Mouse (Mus musculus) kidney, postnatal 0 days (tissue): ENCODE results near the gene Nsmce4a. TPM values are rescaled to one million over a fixed set of nuclear protein-coding genes. Genes with fewer than 3 reads are reported as not detected.
A peak's percentile ranks its signal among the peaks of the same experiment; 100 is the strongest.

Experiments
- ATAC-seq: fragments of 200-750 bp; cut with Nextera tagmentation; replicated peaks from 2 replicates; pipeline ENCODE4 v1.8.0; 2017; ENCODE audit warnings: low read depth, moderate number of reproducible peaks, moderate TSS enrichment, moderate library complexity; ENCODE audit not compliant: low FRiP score
- DNase-seq: peaks from one replicate; pipeline ENCODE4 v3.0.0-alpha.2; 2016; ENCODE audit warnings: low spot score
- H3K27ac ChIP-seq: fragments of 300-500 bp; sonication (generic); 2 replicates; pipeline ENCODE4 v1.5.1; 2014; ENCODE audit warnings: mild to moderate bottlenecking
- H3K27me3 ChIP-seq: fragments of 300-500 bp; sonication (generic); 2 replicates; pipeline ENCODE4 v1.6.1; 2014; ENCODE audit warnings: low read length, mixed read lengths; ENCODE audit not compliant: insufficient read depth
- H3K36me3 ChIP-seq: fragments of 300-500 bp; sonication (generic); 2 replicates; pipeline ENCODE4 v1.6.1; 2014; ENCODE audit warnings: low read length, mixed read lengths; ENCODE audit not compliant: insufficient read depth
- H3K4me1 ChIP-seq: fragments of 300-500 bp; sonication (generic); replicated peaks from 2 replicates; pipeline ENCODE4 v1.6.1; 2014; ENCODE audit warnings: antibody characterized with exemption, low read length, mixed read lengths; ENCODE audit not compliant: insufficient read depth
- H3K4me2 ChIP-seq: fragments of 300-500 bp; sonication (generic); 2 replicates; pipeline ENCODE4 v1.6.1; 2014; ENCODE audit warnings: mild to moderate bottlenecking, low read length, moderate library complexity, mixed read lengths
- H3K4me3 ChIP-seq: fragments of 300-500 bp; sonication (generic); replicated peaks from 2 replicates; pipeline ENCODE4 v1.5.1; 2014; ENCODE audit warnings: low read depth, low read length
- H3K9ac ChIP-seq: fragments of 300-500 bp; sonication (generic); 2 replicates; pipeline ENCODE4 v1.6.1; 2014; ENCODE audit warnings: low read depth, low read length
- H3K9me3 ChIP-seq: fragments of 300-500 bp; sonication (generic); replicated peaks from 2 replicates; pipeline ENCODE4 v1.6.1; 2016; ENCODE audit warnings: low read length, inconsistent platforms, mixed read lengths
- CTCF ChIP-seq: IDR thresholded peaks from 2 replicates; pipeline ENCODE4 v1.5.1; 2016; ENCODE audit warnings: antibody characterized with exemption, low read depth, mild to moderate bottlenecking, moderate library complexity
- WGBS: fragments of 180-500 bp; shearing (Covaris S2); extraction: QIAGEN DNeasy Blood & Tissue Kit; methylation state at CpG from one replicate; pipeline ENCODE4 v1.1.7; 2014; 5-methylcytosine and 5-hydroxymethylcytosine counted together
- polyA plus RNA-seq: library from polyadenylated mRNA; unstranded; fragments of >200 nt; fragmentation: Nextera tagmentation; extraction: Ambion mirVana; gene quantifications from 2 replicates; pipeline ENCODE4 v1.2.1, GENCODE M21; 2015

Nsmce4a gene
- polyA plus RNA-seq, 1 experiment from 2014 or later = 179 TPM

DNA sequence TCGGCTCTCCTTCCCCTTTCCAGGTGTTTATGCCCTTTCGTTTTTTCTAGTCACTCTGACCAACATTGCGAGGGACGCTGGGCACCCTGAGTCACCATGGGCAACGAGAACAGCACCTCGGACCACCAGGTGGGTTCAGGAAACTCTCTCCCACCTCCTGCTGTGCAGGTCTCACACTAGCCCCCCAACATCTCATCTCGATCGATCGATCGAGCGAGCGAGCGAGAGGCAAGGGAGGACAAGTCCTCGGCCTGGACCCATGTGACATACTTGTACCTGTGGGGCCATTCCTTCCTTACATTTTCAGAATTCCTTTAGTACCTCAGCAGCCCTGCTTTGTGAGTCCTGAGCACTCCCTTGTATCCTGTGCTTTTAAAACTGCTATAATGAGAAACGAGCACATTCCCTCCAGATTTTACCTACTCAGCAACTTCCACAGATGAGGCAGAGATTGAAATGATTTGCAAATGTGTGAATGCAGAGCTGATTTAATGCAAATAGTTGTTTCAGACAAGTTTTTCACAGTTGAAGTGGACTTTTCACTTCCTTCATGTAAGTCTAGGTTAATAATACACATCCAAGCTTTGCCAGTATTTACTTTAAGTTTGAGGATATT is 4.6 kb upstream of the Nsmce4a start, which contains the start of gene Tacc2:
Gene Tacc2, plus strand, starts transcription at position 51 of the 616 bp plus-strand sequence.
- Histone ChIP-seq H3K27ac (peak within 1 kb of the TSS; percentile 63), H3K9ac (peak within 1 kb of the TSS; percentile 31; the same call in 1 of the 2 replicates), H3K9me3 (no peaks in the 10 kb centered on the region), H3K27me3 (no peaks in the 10 kb centered on the region), H3K36me3 (no peaks in the 10 kb centered on the region), H3K4me3 (0 out of 2 replicates have a peak within 1 kb of the TSS, but pooled peaks have one; percentile 6), H3K4me2 (peak within 1 kb of the TSS; percentile 44), H3K4me1 (0 out of 2 replicates have a peak, but pooled peaks cover 5% of the 10 kb centered on the region)
- DNase-seq (peak; percentile 28), ATAC-seq (no peak)
- no peak for TF ChIP-seq CTCF
- WGBS = 42% methylated on average over 15 of the region's 15 CpGs

GRCm38 (mm10) chr7:130576981-130577380 is 4.1 kb upstream of the Nsmce4a start:
- DNase-seq = no peak
- TF ChIP-seq CTCF = no peak
- Histone ChIP-seq H3K27me3 (no peaks in the 10 kb centered on the region), H3K9me3 (no peaks in the 10 kb centered on the region), H3K36me3 (no peaks in the 10 kb centered on the region), H3K4me1 (0 out of 2 replicates have a peak, but pooled peaks cover 5% of the 10 kb centered on the region), H3K4me2 (peak overlapping the region; percentile 44), H3K9ac (peak overlapping the region; percentile 31; the same call in 1 of the 2 replicates), H3K4me3 (0 out of 2 replicates have a peak overlapping the region, but pooled peaks have one; percentile 2), H3K27ac (peak overlapping the region; percentile 63)
- ATAC-seq = no peak
- WGBS = 23% methylated on average over 10 of the region's 10 CpGs

DNA sequence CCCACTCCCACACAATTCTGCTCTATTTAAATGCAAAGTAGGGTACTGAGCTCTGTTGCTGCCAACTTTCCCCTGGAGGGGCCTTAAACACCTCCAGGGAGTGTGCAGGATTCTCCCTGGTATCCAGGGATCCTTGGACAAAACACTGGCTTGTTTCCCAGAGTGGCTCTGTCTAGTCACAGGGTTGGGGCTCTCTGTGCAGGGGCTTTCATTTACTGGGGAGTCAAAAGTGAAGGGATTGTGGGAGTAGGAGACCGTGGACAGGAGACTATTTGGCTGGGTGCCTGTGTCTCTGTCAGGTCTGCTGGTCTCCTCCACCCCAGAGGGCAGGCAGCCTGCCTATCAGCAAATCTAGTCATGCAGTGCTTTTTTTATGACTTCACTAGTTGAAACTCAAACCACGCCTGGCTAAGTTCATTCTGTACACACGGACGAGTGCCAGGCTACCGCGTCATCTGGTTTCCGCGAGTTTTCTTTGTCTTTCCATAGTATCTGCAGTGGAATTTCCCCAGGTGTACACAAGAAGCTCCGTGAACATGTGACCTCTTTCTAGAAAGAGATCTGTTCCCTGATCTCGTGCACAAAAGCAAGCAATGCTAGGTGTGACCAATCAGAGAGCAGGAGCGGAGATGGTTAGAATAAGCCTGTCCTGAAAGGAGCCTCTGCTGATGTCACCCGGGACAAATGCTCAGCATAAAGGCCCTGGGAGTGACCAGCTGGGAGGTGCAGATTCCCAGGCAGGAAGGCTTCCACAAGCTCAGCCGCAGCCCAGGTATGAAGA is 1.5 kb upstream of the Nsmce4a start:
- Histone ChIP-seq H3K36me3 (no peaks in the 10 kb centered on the region), H3K9ac (no peak overlapping the region), H3K4me3 (no peak overlapping the region), H3K27ac (peak overlapping the region; percentile 80), H3K4me1 (0 out of 2 replicates have a peak, but pooled peaks cover 9% of the 10 kb centered on the region), H3K4me2 (peak overlapping the region; percentile 6), H3K9me3 (no peaks in the 10 kb centered on the region), H3K27me3 (no peaks in the 10 kb centered on the region)
- TF ChIP-seq CTCF = no peak
- 17% methylated on average over 13 of the region's 13 CpGs for WGBS
- ATAC-seq (peak; percentile 87), DNase-seq (peak; percentile 71)

DNA sequence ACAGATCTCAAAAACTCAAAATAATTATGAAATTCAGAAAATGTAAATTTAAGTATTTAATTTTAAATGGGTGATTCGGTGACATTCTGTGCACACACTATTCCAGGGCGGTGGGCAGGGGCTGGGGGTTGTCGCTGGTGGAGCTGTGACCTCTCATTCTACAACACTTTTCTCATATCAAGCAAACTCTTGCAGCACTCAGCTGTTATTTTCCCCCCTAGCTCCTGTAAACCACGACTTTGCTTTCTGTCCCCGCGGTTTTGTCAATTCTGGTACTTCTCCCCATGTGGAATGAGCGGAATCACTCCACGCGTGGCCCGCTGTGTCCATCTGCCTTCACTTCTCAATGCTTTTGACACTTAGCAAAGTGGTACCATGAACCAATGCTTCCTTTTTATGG is 828 bp upstream of the Nsmce4a start:
- Histone ChIP-seq H3K4me2 (no peak overlapping the region), H3K4me3 (no peak overlapping the region), H3K9me3 (no peaks in the 10 kb centered on the region), H3K9ac (no peak overlapping the region), H3K27ac (peak overlapping the region; percentile 80; the same call in 1 of the 2 replicates), H3K4me1 (0 out of 2 replicates have a peak, but pooled peaks cover 9% of the 10 kb centered on the region), H3K36me3 (no peaks in the 10 kb centered on the region), H3K27me3 (no peaks in the 10 kb centered on the region)
- WGBS = 96% methylated on average over 10 of the region's 10 CpGs
- no peak for TF ChIP-seq CTCF
- DNase-seq (no peak), ATAC-seq (no peak)

GRCm38 (mm10) chr7:130570472-130570871 is 2.4 kb downstream of the Nsmce4a start:
- ATAC-seq = no peak
- WGBS = 46% methylated on average over 7 of the region's 7 CpGs
- Histone ChIP-seq H3K36me3 (no peaks in the 10 kb centered on the region), H3K4me1 (0 out of 2 replicates have a peak, but pooled peaks cover 5% of the 10 kb centered on the region), H3K4me2 (no peak overlapping the region), H3K27me3 (no peaks in the 10 kb centered on the region), H3K4me3 (no peak overlapping the region), H3K9me3 (no peaks in the 10 kb centered on the region), H3K27ac (no peak overlapping the region), H3K9ac (no peak overlapping the region)
- DNase-seq = no peak
- no peak for TF ChIP-seq CTCF

- Histone ChIP-seq H3K4me3 (no peak overlapping the region), H3K9me3 (no peaks in the 10 kb centered on the region), H3K4me1 (0 out of 2 replicates have a peak, but pooled peaks cover 5% of the 10 kb centered on the region), H3K27ac (no peak overlapping the region), H3K9ac (no peak overlapping the region), H3K27me3 (no peaks in the 10 kb centered on the region), H3K4me2 (no peak overlapping the region), H3K36me3 (no peaks in the 10 kb centered on the region)
- no peak for TF ChIP-seq CTCF
- ATAC-seq = no peak; the same call in 1 of the 2 replicates
- WGBS = 43% methylated on average over 9 of the region's 9 CpGs
- DNase-seq = no peak
These were observed 4.0 kb downstream of the Nsmce4a start for GRCm38 (mm10) chr7:130568783-130569436.
